Mouse (Mus musculus): ENCODE results near the gene Copg2.

- TF ChIP-seq CTCF (IDR thresholded peaks at IDR 0.05) (no peak), EP300 (IDR thresholded peaks at IDR 0.05) (0 out of 2 replicates have a peak, but pooled peaks have one; percentile 25)
These were observed 363 bp upstream of the Copg2 start for GRCm38 (mm10) chr6:30896986-30897327.

Measured in lung, postnatal 0 days (tissue).